Mouse (Mus musculus): Measurements from ENCODE around the gene U2af1. TPM values are rescaled to one million over a fixed set of nuclear protein-coding genes. Genes with fewer than 3 reads are reported as not detected.
"Not testable (repeated sequence)": the region's sequence is repeated elsewhere in the genome, so short reads cannot be mapped to it uniquely, and the experiment has no call there.

U2af1 gene
- total RNA-seq (2021) = 100 to 1,000 TPM; 111 TPM

DNA sequence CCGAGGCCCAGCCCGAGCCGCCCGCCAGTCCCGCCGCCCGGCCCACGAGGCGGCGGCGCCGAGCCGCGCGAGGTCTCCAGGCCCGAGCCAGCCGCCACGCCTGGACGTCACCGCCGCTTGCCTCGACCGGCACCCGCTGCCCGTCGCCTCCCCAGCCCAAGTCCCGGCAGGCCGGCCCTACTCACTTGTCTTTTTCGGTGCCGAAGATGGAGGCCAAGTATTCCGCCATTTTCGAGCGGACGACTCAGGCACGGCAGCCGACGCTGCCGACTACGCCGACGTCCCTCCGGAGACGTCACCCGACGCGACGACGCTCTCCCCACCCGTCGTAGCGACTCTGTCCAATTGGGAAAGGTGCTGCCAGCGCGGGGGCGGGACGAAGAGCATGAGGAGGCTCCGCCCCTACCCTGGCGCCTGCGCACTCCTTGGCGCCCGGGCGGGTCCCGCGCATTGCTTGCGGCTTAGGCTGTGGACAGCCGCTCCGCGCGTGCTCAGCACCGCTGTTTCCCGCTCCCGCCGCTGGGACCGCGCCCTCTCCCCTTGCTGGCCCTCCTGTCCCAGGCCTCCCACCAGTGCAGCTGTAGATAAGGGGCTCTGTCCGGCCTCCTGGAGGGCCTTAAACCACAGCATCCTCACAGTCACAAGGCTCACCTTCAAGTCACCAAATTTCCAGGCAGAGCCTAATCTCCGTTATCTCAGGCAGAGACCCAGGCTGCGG is at the start of gene U2af1:
Gene U2af1 (minus strand): TSS at position 425 of the 718 bp plus-strand sequence.
- intact Hi-C loops (cut with DNase I) = loop anchor here (5.0 kb wide), 1 partner anchor 146 kb away; no protein-coding TSS in a partner anchor
- peak; percentile 98 to 99 for DNase-seq

DNA sequence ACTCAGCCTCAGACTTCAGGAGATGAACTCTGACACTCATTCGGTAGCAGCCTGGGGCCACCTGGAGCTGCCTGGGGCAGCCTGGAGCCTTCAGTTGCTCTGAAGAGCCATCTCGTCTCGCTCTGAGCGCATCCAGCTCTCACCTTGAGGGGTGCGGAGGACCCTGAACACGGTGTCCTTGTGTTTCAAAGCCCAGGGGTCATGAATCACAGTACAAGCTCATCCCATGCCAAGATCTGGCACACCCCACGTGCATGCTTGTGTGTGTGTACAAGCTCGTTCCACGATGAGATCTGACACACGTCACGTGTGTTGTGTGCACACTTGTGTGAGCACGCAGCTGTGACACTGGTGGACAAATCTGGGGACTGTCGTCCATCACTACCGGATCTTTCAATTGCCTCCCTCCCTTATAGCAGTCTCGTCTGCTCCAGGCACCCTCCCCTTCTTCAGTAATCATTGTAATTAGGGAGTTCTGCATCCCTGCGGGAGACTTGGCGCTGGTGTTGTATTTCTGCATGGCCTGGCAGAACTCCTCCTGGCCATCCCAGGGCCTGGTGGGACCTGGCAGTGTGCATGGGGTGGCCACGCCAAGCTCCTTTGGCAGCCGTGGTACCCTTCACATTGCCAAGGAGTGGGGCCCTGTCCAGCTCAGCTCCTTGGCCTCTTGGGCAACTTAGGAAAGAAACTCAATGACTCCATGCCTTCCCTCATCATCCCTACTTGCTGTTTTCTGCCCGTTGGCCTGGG is 46.8 kb upstream of the U2af1 start:
- peak in 1 of 2 experiments; percentile 30 for DNase-seq
- intact Hi-C loops (cut with DNase I) = no loop called here

DNA sequence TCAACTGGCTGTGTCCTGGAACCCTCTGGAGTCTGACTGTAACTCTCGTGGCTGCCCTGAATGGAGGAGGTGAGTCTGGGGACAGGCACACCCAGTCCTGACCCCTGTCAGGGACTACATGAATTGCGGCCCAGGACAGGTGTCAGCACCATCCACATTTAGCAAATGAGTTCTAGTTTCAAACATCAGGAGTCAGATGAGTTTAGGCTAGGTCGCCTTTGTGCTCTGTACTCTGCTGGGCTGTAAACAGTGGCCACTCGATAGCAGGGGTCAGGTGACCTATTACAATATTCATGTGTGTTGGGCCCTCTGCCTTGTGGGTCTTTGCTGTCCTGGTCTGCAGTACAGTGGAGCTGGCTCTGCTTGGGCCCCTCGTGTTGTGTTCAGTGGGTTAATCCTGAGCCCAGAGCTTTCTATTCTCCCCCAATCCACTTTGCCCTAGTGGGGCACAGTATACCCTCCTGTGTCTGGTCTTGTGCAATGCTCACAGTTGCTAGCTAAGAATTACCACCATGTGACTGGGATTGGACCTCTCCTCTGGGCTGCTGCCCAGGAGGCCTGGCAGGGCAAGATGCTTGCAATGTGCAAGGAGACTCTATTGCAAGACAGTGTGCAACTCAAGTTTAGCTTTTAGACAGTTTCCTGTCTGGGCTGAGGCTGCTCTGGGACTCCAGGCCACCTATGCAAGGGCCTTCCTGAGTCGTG is 44.7 kb upstream of the U2af1 start:
- peak; percentile 60 to 70 for DNase-seq
- intact Hi-C loops (cut with DNase I) = loop anchor here (5.0 kb wide), 1 partner anchor 44 kb away; no protein-coding TSS in a partner anchor

GRCm38 (mm10) chr17:31698347-31698746 is 39.7 kb upstream of the U2af1 start:
- intact Hi-C loops (cut with DNase I) = no loop called here
- no peak for DNase-seq

DNA sequence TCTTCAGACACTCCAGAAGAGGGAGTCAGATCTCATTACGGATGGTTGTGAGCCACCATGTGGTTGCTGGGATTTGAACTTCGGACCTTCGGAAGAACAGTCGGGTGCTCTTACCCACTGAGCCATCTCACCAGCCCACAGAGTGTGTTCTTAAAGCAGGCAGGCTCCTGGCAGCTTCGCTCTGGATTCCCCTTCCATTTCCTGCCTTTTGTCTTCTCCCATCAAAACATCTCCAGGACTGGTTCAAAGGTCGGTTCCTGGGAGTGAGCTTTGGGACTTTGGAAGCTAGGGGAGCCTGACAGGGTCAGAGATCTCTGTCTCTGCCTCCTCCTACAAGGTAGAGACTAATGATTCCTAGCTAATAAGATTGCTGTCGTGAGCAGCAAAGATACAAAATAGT is 36.7 kb upstream of the U2af1 start:
- intact Hi-C loops (cut with DNase I); DNase-seq: not testable (repeated sequence)

DNA sequence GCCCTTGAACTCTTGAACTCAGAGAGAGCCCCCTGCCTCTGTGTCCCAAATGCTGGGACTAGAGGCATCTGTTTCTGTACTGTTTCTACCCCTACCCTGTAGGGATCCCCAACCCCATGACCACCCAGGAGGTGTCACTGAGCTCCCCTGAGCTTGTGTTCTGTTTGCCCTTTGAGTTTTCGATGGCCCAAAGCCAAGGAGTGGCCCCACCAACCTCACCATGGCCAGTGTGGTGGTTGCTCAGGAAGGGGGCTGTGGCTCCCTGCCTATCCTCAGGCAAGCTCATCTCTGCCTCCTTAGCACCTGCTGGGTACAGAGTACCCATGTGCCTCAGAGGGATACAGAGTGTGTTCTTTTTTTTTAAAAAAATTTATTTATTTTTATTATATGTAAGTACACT is 36.3 kb upstream of the U2af1 start:
- intact Hi-C loops (cut with DNase I) = no loop called here
- DNase-seq = no peak

DNA sequence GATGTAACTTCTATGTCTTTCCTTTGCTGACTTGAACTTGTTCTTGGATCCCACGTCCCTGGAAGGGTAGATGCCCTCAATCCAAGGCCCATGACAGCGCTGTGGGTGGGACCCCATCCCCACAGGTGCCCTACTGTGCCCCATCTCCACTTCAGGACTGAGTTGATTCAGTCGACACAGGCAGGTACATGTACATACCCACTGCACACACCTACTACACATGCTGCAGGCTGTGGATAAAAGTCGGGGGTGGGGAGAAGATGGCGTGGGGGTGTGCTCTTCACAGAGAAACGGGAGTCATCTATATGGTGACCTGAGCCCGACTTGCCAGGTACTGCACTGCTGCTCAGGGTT is 35.3 kb upstream of the U2af1 start:
- intact Hi-C loops (cut with DNase I) = no loop called here

DNA sequence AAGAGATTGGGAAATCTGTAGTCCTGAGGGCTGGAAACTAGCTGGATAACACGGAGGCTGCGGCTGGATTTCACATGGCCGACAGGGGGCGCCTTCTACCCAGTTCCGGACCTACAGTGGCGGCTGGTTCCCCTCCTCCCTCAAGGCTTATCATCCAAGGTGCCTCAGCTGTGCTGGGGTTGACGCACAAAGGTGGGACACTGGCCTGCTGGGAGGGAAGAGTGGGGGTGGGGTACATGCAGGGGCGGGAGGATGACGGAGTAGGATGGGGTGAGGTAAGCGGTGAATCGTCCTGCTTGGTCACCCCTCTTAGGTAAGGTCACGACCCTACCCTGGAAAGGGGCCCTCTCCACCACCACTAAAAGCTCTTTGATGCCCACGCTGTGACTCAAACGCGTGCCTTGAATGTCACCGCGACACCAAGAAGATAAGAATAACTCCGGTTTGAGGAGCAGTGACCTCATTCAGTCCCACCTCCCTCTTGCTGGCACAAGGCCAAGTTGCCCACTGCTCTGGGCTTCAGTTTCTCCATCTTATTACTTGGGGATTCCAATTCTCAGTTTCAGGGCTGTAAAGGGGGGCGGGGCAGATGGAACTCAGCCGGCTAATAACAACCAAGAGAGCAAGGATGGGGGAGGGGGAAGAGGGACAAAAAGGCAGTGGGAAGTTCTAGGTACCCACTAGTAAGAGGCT is 34.8 kb upstream of the U2af1 start:
- intact Hi-C loops (cut with DNase I) = no loop called here
- DNase-seq = peak; percentile 81 to 87

More for the DNA sequence above, 35.3 kb upstream of the U2af1 start:
- DNase-seq = no peak

DNA sequence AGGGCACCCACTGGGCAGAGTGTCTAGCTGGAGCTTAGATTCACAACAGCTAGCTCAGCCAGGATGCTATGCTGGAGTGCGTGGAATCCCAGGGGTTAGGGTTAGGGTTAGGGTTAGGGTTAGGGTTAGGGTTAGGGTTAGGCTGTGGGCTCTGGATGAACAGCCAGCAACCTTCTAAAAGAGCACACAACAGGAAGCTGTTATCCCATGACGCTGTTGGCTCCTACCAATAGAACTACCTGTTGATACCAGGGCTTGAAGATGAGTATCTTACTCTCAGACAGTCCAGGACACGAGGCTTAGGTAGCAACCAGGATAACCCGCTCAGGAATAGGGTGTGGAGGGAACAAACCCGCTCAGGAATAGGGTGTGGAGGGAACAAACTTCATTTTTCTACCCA is 34.2 kb upstream of the U2af1 start:
- intact Hi-C loops (cut with DNase I) = no loop called here
- no peak for DNase-seq

- intact Hi-C loops (cut with DNase I) = loop anchor here (5.0 kb wide), 3 partner anchors 63 to 513 kb away; no protein-coding TSS in a partner anchor
- no peak for DNase-seq
These were observed 30.9 kb upstream of the U2af1 start for GRCm38 (mm10) chr17:31689606-31690005.

DNA sequence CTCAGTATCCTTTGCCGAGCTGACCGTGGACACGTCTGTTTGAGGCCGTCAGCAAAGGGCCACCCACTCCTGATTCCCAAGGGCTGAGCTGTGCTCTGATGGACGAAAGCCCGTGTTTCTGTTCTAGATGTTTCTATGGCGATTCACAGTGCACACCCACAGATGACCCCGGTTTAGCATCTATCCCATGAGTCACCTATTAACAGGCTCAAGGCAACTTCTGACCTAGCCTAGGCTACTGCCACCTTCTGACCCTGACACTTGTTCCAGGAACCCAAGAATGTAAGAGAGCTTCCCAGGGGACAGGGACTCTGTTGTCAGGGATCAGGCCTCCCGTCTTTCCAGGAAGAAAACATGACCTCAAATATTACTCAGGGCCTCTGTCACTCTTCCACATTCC is 29.4 kb upstream of the U2af1 start:
- DNase-seq = peak; percentile 45
- intact Hi-C loops (cut with DNase I) = loop anchor here (5.0 kb wide), 3 partner anchors 64 to 514 kb away; no protein-coding TSS in a partner anchor

GRCm38 (mm10) chr17:31686225-31686564 is 27.5 kb upstream of the U2af1 start:
- DNase-seq = peak; percentile 67 to 71
- intact Hi-C loops (cut with DNase I) = loop anchor here (5.0 kb wide), 3 partner anchors 66 to 516 kb away; no protein-coding TSS in a partner anchor

- intact Hi-C loops (cut with DNase I) = loop anchor here (1.0 to 5.0 kb wide), 6 partner anchors 67 to 517 kb away; partner anchors contain the start of gene Sik1
These were observed 27.0 kb upstream of the U2af1 start for GRCm38 (mm10) chr17:31685514-31686224.

GRCm38 (mm10) chr17:31680450-31680849 is 21.8 kb upstream of the U2af1 start:
- intact Hi-C loops (cut with DNase I) = no loop called here

More at GRCm38 (mm10) chr17:31685514-31686224, 27.0 kb upstream of the U2af1 start:
- DNase-seq = peak; percentile 94 to 96

DNA sequence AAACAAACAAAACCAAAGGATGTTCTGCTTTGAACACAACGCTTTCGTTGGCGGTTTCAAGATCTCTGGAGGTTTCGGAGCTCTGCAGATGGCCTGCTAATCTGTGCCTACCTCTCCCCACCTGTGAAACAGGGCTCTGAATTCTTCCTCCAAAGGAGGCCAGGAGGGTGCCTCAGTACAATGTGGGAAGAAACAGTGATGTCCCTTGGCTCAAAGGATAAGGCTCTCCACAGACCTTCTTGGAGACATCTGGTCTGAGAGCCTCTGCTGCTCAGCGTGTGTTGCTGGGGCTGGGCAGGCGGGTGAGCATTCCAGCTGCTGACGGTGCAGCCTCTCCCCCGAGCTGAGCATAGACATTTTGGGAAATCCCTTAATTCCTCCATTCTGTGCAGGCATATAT is 18.8 kb upstream of the U2af1 start, which contains the start of gene Cryaa:
Gene Cryaa (plus strand): TSS at position 301 of the 400 bp plus-strand sequence.
- DNase-seq = no peak
- intact Hi-C loops (cut with DNase I) = no loop called here

More at GRCm38 (mm10) chr17:31680450-31680849, 21.8 kb upstream of the U2af1 start:
- DNase-seq = no peak

GRCm38 (mm10) chr17:31674426-31674825 is 15.7 kb upstream of the U2af1 start:
- no peak for DNase-seq
- intact Hi-C loops (cut with DNase I) = no loop called here

- intact Hi-C loops (cut with DNase I) = no loop called here
- DNase-seq = no peak
These were observed 13.6 kb upstream of the U2af1 start for GRCm38 (mm10) chr17:31672279-31672678.

DNA sequence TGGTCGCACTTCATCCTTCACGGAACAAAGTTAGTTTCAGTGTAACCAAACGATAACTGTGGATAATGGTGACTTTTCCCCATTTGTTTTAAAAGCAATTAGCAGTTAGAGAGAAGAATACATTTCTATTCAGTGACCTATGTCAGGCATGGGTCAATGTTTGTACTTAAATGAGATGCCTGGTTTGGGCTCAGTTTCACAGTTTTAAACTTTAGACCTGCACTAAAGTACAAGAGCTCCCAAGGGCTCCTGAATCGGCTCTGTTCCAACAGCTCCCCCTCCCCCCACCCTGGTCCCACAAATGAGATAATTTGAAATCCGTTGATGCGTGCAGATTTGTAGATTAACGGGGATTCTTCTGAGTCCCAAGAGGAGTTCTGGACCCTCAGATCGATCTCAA is 13.0 kb upstream of the U2af1 start:
- DNase-seq = no peak
- intact Hi-C loops (cut with DNase I) = no loop called here

DNA sequence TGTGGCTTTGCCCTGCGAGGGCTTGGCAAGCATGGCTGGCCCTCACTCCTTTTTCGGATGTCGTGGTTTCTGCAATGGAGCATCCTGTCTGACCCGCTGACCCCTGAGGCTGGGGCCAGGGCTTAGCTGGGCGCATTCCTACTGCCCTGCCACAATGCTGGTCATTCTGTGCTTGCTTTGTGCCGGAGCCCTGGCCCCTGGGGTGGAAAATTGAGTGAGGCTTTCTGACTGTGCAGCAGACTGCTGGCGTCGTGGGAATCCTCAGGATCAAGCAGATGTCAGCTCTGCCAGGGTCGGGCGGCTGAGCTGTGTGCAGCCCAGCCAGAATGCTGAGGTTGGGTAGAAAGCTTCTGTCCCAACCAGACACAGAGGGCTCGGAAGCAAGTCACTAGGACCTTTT is 11.5 kb upstream of the U2af1 start:
- intact Hi-C loops (cut with DNase I) = no loop called here
- DNase-seq = no peak

DNA sequence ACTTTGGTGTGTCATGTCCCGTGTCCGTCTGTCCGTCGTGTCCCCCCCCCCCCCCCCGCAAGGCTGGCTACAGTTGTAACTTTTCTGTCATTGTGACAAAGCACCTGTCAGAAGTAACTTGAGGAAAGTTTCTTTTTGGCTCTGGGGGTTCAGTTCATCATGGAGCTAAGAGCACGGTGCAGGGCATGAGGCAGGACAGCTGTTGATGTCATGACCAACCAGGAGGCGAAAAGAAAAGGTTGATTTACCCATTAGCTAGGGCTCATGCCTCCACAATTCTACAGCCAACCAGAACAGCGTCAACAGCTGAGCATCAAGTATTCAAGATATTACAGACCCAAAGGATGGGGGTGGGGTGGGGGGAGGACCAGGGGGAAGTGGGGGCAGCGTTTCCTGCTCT is 9.6 kb upstream of the U2af1 start:
- intact Hi-C loops (cut with DNase I) = no loop called here
- no peak for DNase-seq
